Mouse (Mus musculus) ovary, postnatal 36 days (tissue): Measurements from ENCODE around the gene Tm2d1.
A peak's percentile ranks its signal among the peaks of the same experiment; 100 is the strongest.
"Not testable (repeated sequence)": the region's sequence is repeated elsewhere in the genome, so short reads cannot be mapped to it uniquely, and the experiment has no call there.

ENCODE experiments used
- DNase-seq: peaks from one replicate; pipeline ENCODE4 v3.0.0; 2022; ENCODE audit warnings: low spot score, mixed read lengths

The Tm2d1 gene

DNA sequence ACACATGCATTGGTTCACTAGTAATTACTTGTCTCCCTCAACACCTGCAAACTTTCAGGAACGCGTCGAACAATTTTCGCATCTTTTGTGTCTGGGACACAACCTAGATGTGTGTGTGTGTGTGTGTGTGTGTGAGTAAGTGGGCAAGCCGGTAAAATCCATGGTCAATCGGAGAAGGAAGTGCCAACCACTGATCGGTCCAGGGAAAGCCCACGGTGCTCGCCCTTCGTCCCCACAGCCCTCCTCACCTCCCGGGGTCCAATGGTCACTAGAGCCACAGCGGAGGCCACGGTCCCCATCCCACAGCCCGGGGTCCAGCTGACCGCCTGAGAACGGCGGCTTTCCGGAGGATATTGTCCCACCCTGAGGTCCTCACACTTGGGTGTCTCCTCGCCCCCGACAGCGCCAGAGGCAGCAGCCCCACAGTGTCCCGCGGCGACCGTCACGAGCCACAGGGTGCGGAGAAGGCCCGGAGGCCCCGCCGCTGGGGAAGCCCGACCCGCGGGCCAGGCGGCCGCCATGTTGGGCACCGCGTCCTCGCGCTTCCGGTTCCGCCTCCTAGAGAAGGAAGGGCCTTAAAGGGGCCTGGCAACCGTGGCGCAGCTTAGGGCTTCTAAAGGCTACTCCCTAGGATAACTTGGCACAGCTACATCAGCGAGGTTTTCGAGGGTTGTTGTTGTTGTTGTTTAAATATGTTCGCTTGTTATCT is at the start of gene Tm2d1:
Tm2d1 (minus strand) TSS at position 591 of the 709 bp plus-strand sequence.
- DNase-seq, result peak; percentile 81

DNA sequence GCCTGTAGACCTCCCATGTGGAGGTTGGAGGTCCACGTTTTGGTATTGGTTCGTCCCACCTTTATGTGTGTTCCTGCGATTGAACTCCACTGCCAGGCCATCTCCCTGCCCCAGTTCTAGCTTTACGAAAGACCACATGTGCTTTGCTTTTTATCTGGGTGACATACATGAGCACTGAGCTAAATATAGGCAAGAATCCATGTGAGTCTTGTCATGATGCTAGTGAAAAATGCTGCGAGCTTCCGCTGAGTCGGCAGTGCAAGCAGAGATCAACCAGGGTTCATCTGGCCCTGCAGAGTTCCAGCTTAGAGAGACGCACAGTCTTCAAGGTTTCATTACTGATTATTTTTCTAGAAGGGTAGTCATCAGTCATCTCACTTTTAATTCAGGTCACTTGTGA is 45.3 kb upstream of the Tm2d1 start:
- no peak for DNase-seq

DNA sequence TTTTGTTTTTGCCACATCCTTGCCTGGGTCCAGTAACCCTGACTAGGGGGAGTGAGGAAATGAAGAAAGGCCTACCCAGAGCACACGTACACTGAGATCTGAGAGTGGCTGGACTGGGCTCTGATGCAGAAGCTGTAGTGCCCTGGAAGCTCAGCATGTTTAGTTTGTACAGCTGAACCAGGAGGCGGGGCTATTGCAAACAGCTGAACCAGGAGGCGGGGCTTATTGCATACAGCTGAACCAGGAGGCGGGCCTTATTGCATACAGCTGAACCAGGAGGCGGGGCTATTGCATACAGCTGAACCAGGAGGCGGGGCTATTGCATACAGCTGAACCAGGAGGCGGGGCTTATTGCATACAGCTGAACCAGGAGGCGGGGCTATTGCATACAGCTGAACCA is 32.0 kb upstream of the Tm2d1 start:
- DNase-seq, result not testable (repeated sequence)

DNA sequence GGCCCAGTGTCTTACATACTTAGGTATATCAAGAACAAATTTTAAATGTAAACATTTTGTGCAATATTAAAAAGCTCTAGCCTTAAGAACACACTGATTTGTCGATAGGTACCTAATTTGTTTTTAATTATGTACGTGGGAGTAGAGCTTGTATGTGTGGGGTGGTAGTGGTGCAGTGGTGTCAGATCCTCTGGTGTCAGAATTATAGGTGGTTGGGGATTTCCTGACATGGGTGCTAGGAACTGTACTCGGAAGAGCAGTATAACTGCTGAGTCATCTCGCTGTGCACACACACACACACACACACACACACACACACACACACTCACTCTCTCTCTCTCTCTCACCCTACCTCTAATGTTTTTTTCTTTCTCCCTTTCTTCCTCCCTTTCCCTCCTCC is 25.3 kb upstream of the Tm2d1 start:
- no peak for DNase-seq

DNA sequence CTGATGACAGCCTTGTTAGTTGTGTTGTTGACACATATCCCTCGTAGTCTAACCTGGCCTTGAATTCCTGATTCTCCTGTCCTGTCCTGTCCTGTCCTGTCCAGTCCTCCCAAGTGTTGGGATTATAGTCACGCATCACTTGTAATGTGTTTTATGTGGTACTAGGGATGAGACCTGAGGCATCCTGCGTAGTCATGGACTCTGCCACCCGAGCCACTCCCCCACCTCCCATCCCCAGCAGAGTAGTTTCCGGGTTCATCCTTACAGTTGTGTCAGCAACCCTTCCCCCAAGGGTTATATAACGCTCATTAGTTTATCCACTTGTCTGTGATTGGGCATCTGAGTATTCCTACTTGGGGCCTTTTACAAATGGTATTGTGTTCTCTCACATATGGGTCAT is 21.3 kb upstream of the Tm2d1 start:
- no peak for DNase-seq

DNA sequence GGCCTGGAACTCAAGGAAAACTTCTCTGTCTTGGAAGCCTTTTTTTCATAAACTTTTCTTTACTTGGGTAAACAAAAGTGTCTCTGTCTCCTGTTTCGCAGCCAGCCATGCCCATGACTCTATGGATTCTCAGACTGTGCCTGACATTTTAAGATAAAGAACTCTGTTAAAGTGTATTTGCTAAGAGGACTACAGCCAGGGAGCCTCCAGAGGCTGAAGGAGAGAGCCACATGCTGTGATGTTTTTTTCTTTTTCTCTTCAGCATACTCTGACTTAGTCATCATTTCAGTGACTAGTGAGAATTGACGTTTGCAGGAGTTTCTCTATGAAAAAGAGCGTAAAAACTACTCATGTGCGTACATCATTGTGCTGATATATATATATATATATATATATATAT is 20.4 kb upstream of the Tm2d1 start:
- no peak for DNase-seq

DNA sequence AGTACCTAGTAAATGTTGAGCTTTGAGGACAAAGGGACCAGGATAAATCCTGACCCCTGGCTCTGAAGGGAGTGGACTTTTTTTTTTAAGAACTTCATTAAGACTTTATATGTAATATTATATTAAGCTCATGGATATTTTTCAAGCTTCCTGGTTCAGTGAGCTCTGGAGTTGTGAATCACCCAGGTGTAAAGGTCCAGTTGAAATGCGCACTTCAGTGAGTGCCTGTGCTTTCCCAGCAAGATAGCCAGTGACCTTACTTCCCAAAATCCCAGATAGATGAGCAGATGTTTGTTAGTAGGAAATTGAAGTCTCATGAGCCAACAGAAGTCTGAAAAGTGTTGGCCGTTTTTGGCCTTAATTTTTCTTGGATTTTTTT is 18.5 kb upstream of the Tm2d1 start:
- no peak for DNase-seq

DNA sequence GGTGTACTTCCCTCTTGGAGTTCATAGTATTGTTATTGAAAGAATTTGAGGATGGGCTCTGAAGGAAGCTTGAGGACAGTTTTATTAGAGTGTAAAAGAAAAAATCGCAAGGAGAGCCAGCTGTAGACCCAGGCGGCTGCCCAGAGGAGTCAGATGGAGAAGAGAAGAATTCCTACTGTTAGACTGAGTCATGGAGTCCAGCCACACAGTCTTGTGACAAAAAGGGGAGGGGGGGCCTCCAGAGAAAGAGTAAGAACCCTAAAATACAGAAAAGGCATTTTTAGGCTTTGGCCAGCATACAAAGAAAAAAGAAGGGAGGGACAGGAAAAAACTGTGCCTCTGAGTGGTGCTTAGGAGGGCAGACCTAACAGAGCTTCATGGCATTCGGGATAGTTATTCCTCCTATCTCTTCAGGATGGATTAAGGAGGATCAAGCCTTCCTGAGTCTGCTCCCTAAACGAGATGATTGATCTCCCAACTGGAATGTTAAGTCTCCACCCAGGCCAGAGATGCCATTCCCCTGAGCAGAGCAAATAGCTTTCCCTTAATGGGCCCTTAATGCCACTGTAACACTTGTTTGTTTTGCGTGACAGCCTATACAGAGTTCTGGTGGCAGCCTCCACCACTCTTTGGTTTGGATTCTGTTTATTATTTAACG is 17.9 kb upstream of the Tm2d1 start:
- DNase-seq, result no peak

DNA sequence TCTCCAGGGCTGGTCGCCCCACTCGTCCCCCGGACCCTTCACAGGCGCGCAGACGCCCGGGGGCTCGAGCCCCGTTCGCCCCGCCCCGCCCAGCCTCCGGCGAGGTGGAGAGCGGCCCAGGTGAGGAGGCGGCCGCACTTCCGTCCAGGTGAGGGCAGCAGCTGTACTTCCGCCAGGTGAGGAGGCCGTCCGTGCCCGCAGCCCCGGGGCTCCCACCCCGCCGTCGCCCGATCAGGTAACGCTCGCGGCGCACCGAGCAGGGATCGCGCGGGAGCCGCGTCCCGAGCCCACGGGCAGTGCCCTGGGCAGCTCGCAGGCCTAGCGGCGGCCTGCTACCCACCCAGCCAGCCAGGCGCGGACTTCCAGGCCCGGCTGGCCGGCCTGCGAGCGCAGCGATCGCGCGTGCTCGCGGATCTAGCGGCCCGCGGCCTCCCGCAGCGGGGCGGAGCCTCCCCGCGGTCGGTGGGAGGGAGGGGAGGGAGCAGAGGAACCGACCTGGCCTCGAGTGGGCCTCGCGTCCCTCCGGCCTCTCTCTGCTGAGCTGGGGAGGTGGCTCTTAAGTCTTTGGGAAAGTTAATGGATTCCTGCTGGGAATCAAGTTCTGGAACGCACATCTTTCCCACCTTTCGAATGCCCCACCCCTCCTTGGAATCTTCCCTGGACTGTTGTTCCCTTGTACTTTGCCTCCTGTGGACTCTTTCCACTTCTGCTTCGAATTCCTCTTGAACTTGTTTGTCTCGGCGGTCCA is 12.8 kb upstream of the Tm2d1 start, which contains the start of gene Patj:
Patj (plus strand) TSS at position 96 of the 748 bp plus-strand sequence.
- peak; percentile 72 for DNase-seq

DNA sequence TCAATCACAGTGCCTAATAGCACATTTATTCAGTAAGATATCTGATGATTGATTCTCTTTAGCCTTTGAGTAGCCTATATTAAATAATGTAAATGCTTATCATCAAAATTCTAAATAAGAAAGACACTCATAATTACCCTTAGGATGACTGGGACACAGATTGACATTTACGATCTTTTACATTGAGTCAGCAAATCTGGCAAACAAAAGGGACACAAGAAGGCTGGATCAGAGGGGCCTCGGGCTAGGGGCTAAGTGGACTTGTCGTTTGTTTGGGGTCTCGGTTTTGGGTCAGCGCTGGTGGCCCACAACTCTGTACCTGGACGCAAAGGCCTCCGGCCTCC is 12.2 kb upstream of the Tm2d1 start:
- no peak for DNase-seq

DNA sequence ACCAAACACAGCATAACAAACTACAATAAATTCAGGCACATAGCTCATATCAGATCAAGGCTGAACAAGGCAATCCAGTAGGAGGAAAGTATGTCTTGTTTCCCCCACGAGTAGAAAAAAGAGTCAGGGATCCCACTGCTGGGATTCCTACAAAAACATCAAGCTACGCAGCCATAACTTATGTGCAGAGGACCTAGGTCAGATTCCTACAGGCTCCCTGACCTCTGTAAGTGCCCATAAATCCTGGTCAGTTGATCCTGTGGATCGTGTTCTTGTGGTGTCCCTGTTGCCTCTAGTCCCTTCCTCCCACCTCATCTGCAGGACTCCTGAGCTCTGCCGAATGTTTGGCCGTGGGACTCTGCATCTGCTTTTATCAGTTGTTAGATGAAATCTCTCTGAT is 1.9 kb upstream of the Tm2d1 start:
- DNase-seq, result no peak

DNA sequence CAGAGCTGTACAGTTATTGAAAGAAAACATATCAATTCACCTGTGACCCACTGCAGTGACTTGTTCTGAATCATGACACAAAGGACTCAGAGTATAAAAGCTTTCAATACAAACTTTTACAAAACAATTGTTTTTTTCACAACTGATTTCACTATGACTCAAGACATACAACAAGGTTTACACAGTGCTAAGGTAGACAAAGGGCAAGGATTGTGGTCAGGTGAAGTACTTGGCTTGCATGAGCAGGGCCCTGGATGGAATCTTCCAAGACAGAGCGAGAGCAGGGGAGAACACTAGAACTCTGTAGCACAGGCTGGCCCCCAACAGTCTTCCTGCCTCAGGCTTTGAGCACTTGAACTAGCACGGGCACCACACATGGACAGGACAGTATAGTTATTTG is 6.2 kb downstream of the Tm2d1 start:
- DNase-seq, result no peak

DNA sequence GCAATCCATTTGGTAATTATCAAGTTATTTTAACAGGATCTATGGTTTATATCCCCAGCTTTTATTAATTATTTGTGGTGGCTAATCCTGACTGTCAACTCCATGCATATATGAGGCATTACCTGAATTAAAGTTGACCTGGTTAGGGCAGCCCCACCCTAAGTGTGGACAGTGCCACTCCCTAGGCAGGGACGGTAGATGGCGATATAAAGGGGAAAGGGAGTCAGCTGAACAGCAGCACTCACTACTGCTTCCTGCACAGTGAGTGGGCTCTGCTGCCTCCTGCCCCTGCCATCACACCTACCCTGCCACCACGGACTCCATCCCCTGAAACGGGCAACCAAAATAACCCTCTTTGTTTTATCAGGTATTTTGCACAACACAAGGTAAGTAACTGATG is 7.7 kb downstream of the Tm2d1 start:
- no peak for DNase-seq

DNA sequence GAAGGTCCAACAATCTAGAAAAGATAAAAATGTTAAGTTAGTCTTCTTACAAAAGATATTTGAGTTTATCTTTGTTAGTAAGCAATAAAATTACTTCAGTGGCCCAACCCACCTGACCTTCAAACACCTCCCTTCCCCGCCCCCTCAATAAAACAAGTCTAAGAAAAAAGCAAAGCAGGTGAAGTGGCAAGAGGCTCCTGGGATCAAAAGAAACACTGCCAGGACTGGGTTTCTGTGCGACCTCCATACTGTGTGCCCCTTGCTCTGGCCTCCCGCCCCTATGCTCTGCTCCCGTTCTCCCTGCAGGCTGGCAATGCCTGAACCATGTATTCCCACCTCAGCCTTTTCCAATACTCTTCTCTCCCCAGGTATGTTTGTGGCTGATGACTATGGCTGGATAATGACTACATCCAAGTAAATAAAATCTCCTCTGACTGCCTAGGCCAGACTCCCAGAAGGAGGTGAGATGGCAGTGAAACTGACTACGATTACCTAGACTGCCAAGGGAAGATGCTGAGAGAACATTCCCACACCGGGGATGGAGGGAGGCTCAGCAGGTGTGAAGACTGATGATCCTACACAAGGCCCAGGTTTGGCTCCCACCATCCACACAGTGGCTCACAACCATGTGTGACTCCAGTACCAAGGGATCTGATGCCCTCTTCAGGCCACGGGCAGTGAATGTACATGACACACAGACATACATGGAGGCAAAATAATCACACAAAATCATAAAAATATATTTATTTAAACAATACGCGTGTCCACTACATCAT is 24.9 kb downstream of the Tm2d1 start:
- no peak for DNase-seq

DNA sequence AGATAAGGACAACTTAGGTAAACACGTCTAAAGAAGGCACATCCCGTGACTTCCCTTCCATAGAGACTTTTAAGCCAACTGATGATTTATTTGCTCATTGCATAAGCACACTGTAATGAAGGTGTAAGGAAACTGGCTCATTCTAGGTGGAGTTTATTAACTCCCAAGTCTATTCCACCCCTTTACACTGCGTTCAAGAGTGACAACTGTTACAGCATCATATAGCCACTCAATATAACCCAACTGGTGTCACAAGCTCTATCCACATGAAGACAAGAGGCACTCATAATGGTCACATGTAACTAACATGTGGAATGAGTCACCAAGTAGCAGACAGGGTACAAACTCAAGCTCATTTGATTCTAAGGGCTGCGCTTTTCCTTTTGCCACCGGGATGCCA is 34.5 kb downstream of the Tm2d1 start:
- DNase-seq, result no peak

DNA sequence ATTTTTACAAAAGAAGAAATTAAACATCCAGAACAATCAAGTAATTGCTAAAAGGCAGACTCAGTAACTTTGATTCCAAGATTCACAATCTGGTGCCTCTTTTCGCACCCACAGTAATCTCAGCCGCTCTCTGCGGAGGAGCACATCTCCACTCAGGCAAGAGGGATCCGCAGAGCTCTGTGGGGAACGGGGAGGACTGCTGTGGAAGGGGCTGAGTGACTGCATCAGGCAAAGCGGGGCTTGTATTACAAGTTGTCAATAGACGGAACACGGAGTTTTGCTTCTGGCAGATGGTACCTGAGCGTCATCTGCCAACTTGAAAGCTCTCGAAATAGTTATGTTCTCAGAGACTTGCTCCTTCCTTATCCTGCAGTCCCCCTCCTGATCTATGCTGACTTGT is 37.3 kb downstream of the Tm2d1 start:
- no peak for DNase-seq

DNA sequence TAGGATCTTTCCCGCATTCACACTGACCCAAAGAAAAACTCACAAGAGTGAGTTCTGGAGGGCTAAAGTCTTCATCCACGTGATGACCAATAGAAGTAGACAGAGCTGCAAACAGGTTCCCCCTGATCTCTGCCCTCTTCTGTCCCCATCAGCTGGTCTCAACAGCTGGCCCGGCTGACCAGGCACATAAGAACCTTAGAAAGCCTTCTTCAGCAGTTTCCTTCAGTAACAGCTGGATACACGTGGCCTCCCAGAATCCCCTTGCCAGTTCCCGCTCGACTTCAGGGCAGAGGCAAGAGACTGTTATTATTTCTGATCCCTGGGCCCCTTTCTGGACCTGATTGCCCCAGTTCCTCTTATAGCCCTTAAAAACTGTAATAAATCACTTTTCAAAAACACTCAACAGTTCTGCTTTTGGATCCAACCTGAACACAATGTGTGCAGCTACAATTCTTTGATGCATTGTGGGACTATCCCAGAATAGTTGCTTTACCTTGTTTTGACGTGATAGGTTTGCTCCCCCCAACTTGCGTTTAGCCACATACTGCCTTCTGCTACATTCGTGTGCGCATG is 43.0 kb downstream of the Tm2d1 start:
- no peak for DNase-seq

DNA sequence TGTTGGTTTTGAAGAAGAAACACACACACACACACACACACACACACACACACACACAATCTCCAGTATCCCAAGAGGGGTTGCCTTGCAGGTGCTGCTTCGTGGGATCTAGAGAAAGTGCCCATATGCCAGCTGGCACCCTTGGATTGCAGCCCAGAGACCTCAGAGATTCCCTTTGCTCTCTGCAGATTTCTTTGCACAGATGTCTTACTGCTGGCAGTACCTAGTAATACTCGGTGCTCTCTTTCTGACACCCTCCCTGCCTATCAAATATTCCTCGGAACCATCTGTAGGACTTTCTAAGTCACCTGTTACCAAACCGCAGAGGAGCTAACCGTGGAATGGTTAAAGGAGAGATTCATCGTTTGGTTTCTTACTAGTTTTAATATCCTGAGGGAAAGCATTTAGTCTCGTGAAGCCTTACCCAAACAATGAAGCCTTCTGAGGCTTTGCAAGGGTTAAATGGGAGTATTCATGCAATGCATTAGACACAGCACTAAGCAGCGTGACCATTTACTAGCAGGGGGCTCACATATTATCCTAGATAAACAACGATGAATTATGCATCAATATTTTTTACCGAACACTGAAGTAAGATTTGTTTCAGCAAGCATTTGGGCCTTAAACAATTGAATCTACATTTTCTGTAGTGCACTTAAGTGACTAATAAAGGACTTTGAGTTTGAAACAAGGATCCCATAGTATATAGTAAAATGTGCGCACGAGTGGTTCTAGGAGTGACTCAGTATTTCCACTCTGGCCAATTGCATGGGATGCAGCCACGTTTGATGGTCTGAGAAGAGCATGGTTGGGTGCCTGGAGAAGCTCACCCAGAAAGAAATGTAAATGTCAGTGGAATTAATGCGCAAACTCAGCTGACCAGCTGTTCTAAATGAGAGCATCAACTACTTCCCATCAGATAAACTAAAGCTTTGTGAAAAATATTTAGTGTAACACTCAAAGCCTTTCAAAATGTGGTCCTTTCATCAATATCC is 44.2 kb downstream of the Tm2d1 start:
- DNase-seq, result no peak

DNA sequence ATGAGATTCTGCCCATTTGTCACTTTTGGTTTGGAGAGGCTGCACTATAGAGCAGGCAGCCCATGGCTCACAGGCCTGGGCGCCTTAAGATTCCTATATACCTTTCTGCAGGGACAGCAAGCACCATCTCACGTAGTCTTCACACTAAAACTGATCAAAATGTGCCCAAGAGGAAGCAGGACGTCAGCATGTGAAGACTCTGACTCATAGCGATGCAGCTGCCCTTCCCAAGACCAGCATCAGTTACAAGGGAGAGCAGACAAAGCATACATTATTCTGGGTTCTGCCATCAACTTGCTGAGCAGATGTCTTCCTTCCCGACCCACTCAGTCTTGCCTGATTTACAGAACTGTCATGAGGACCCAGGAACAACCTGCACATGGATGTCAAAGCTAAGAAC is 45.9 kb downstream of the Tm2d1 start:
- no peak for DNase-seq

DNA sequence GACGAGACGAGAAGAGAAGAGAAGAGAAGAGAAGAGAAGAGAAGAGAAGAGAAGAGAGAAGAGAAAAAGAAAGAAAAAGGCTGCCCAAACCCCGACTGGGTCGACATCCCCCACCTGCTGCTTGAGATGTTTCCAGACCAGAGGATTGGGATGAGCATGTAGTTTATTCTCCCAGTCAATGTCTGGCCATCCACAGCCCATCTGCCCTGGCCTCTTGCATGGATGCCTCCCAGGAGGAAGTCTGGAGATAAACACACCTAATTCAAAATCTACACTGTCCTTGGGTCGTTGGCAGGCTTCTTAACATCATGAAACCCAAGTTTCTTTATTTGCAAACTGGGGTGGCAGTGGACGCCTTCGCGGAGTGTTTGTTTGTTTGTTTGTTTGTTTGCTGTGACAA is 47.4 kb downstream of the Tm2d1 start:
- DNase-seq, result no peak

DNA sequence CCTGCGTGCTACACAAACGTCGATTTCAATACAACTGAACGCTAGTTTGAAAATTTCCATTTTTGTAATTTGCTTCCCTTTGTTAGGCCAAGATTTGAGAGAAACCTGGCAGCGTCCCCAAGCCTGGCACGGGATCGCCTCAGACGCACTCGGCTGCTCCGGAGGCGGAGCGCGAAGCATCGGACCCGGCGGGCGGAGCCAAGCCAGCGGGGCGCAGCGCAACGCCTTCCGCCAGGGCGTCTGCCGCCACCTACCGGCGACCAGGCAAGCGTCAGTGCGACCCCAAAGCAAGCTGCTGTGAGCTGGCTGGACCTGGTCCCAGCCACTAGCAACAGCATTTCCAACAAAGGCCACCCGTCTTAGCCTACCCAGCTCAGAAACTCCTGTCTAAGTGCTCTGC is 60.9 kb downstream of the Tm2d1 start:
- DNase-seq, result peak; percentile 97
